Mouse (Mus musculus) lung, embryonic 14.5 days (tissue): ENCODE measurements around the gene Usp6nl. TPM values are rescaled to one million over a fixed set of nuclear protein-coding genes. Genes with fewer than 3 reads are reported as not detected.

Experiments used
- ATAC-seq: fragments of 200-750 bp; cut with Nextera tagmentation; 2 replicates; pipeline ENCODE4 v1.8.0; 2017; ENCODE audit warnings: mild to moderate bottlenecking, moderate TSS enrichment, moderate library complexity; ENCODE audit not compliant: insufficient read depth
- DNase-seq: peaks from one replicate; pipeline ENCODE4 v3.0.0-alpha.2; 2015
- H3K27ac ChIP-seq: fragments of 300-500 bp; sonication (generic); 2 replicates; pipeline ENCODE4 v1.5.1; 2014; ENCODE audit warnings: low read depth, mild to moderate bottlenecking, moderate library complexity
- H3K27me3 ChIP-seq: fragments of 300-500 bp; sonication (generic); 2 replicates; pipeline ENCODE4 v1.6.1; 2014; ENCODE audit warnings: low read length, control low read depth; ENCODE audit not compliant: insufficient read depth
- H3K36me3 ChIP-seq: fragments of 300-500 bp; sonication (generic); 2 replicates; pipeline ENCODE4 v1.6.1; 2014; ENCODE audit warnings: control low read depth; ENCODE audit not compliant: insufficient read depth
- H3K4me1 ChIP-seq: fragments of 300-500 bp; sonication (generic); 2 replicates; pipeline ENCODE4 v1.6.1; 2014; ENCODE audit warnings: antibody characterized with exemption, control low read depth; ENCODE audit not compliant: insufficient read depth
- H3K4me2 ChIP-seq: fragments of 300-500 bp; sonication (generic); 2 replicates; pipeline ENCODE4 v1.6.1; 2014; ENCODE audit warnings: mild to moderate bottlenecking
- H3K4me3 ChIP-seq: fragments of 300-500 bp; sonication (generic); 2 replicates; pipeline ENCODE4 v1.5.1; 2014; ENCODE audit warnings: low read depth, low read length
- H3K9ac ChIP-seq: fragments of 300-500 bp; sonication (generic); 2 replicates; pipeline ENCODE4 v1.6.1; 2014
- H3K9me3 ChIP-seq: fragments of 300-500 bp; sonication (generic); 2 replicates; pipeline ENCODE4 v1.6.1; 2016; ENCODE audit warnings: low read depth, low read length, control low read depth
- CTCF ChIP-seq: IDR thresholded peaks from 2 replicates; pipeline ENCODE4 v1.5.1; 2016; ENCODE audit warnings: antibody characterized with exemption, low read depth
- WGBS: fragments of 180-500 bp; shearing (Covaris S2); extraction: QIAGEN DNeasy Blood & Tissue Kit; methylation state at CpG from one replicate; pipeline ENCODE4 v1.1.7; 2014; 5-methylcytosine and 5-hydroxymethylcytosine counted together
- polyA plus RNA-seq: library from polyadenylated mRNA; unstranded; fragments of >200 nt; fragmentation: Nextera tagmentation; extraction: Ambion mirVana; gene quantifications from 2 replicates; pipeline ENCODE4 v1.2.1, GENCODE M21; 2014

Gene Usp6nl
- polyA plus RNA-seq, 1 experiment from 2014 or later, result 16.7 TPM

GRCm38 (mm10) chr2:6414400-6414799 lies 91.9 kb downstream of the Usp6nl start:
- DNase-seq (no peak), ATAC-seq (no peak)
- Histone ChIP-seq H3K4me1 (no peaks in the 10 kb centered on the region), H3K4me2 (no peak overlapping the region), H3K4me3 (no peak overlapping the region), H3K27me3 (no peaks in the 10 kb centered on the region), H3K9me3 (no peaks in the 10 kb centered on the region), H3K9ac (no peak overlapping the region), H3K27ac (no peak overlapping the region), H3K36me3 (peaks cover 39% of the 10 kb centered on the region)
- 82% methylated on average over 5 of the region's 5 CpGs for WGBS
- TF ChIP-seq CTCF, result no peak

GRCm38 (mm10) chr2:6417158-6417557 lies 94.7 kb downstream of the Usp6nl start:
- H3K4me3 ChIP-seq, result no peak overlapping the region
- H3K36me3 ChIP-seq, result peaks cover 32% of the 10 kb centered on the region
- no peaks in the 10 kb centered on the region for H3K27me3 ChIP-seq
- no peaks in the 10 kb centered on the region for H3K9me3 ChIP-seq
- DNase-seq, result no peak
- H3K4me2 ChIP-seq, result no peak overlapping the region
- ATAC-seq, result no peak
- 89% methylated on average over 11 of the region's 11 CpGs for WGBS
- H3K9ac ChIP-seq, result no peak overlapping the region
- TF ChIP-seq CTCF, result no peak
- no peaks in the 10 kb centered on the region for H3K4me1 ChIP-seq
- no peak overlapping the region for H3K27ac ChIP-seq

- TF ChIP-seq CTCF, result no peak
- Histone ChIP-seq H3K9ac (no peak overlapping the region), H3K4me1 (no peaks in the 10 kb centered on the region), H3K27me3 (no peaks in the 10 kb centered on the region), H3K4me2 (no peak overlapping the region), H3K9me3 (no peaks in the 10 kb centered on the region), H3K27ac (no peak overlapping the region), H3K4me3 (no peak overlapping the region), H3K36me3 (peaks cover 48% of the 10 kb centered on the region)
- 74% methylated on average over 24 of the region's 24 CpGs for WGBS
- DNase-seq (no peak), ATAC-seq (no peak)
These were observed 101.4 kb downstream of the Usp6nl start for GRCm38 (mm10) chr2:6423661-6424550.

- DNase-seq (no peak), ATAC-seq (no peak)
- Histone ChIP-seq H3K4me2 (no peak overlapping the region), H3K4me1 (no peaks in the 10 kb centered on the region), H3K36me3 (peaks cover 48% of the 10 kb centered on the region), H3K9ac (no peak overlapping the region), H3K4me3 (no peak overlapping the region), H3K9me3 (no peaks in the 10 kb centered on the region), H3K27ac (no peak overlapping the region), H3K27me3 (no peaks in the 10 kb centered on the region)
- no peak for TF ChIP-seq CTCF
- 79% methylated on average over 5 of the region's 5 CpGs for WGBS
These were observed 102.4 kb downstream of the Usp6nl start for GRCm38 (mm10) chr2:6424851-6425250.

- peak; percentile 84 for TF ChIP-seq CTCF
- DNase-seq (peak; percentile 84), ATAC-seq (peak; percentile 89)
- H3K9ac ChIP-seq, result no peak overlapping the region
- peaks cover 52% of the 10 kb centered on the region for H3K36me3 ChIP-seq
- H3K9me3 ChIP-seq, result no peaks in the 10 kb centered on the region
- H3K4me1 ChIP-seq, result no peaks in the 10 kb centered on the region
- H3K4me2 ChIP-seq, result no peak overlapping the region
- no peak overlapping the region for H3K4me3 ChIP-seq
- 0 out of 2 replicates have a peak overlapping the region, but pooled peaks have one; percentile 36 for H3K27ac ChIP-seq
- H3K27me3 ChIP-seq, result no peaks in the 10 kb centered on the region
- WGBS, result 63% methylated on average over 16 of the region's 16 CpGs
These were observed 113.9 kb downstream of the Usp6nl start for GRCm38 (mm10) chr2:6436085-6436950.

- DNase-seq (peak; percentile 36), ATAC-seq (peak; percentile 40; the same call in 1 of the 2 replicates)
- WGBS, result 57% methylated on average over 9 of the region's 9 CpGs
- no peak overlapping the region for H3K4me3 ChIP-seq
- no peaks in the 10 kb centered on the region for H3K4me1 ChIP-seq
- no peaks in the 10 kb centered on the region for H3K9me3 ChIP-seq
- no peak overlapping the region for H3K9ac ChIP-seq
- peaks cover 27% of the 10 kb centered on the region for H3K36me3 ChIP-seq
- TF ChIP-seq CTCF, result no peak
- no peaks in the 10 kb centered on the region for H3K27me3 ChIP-seq
- H3K4me2 ChIP-seq, result no peak overlapping the region
- H3K27ac ChIP-seq, result no peak overlapping the region
These were observed 119.2 kb downstream of the Usp6nl start for GRCm38 (mm10) chr2:6441688-6442087.

- ATAC-seq, result 0 out of 2 replicates have a peak, but pooled peaks have one; percentile 8
- H3K9me3 ChIP-seq, result no peaks in the 10 kb centered on the region
- WGBS, result 76% methylated on average over 10 of the region's 10 CpGs
- H3K36me3 ChIP-seq, result peaks cover 21% of the 10 kb centered on the region
- no peak overlapping the region for H3K27ac ChIP-seq
- H3K9ac ChIP-seq, result no peak overlapping the region
- no peak overlapping the region for H3K4me2 ChIP-seq
- no peak overlapping the region for H3K4me3 ChIP-seq
- H3K4me1 ChIP-seq, result no peaks in the 10 kb centered on the region
- no peak for DNase-seq
- no peaks in the 10 kb centered on the region for H3K27me3 ChIP-seq
- no peak for TF ChIP-seq CTCF
These were observed 119.8 kb downstream of the Usp6nl start for GRCm38 (mm10) chr2:6442302-6442701.
